11 mouse cellular contexts compared by ENCODE assay signal in genomic region chr2:113368379-113368778, GRCm38 (mm10).
"Had no signal": no experiment of that assay in that cellular context is flagged by ENCODE, and none has a peak within 500 bp of the region (broad histone marks: within the 10 kb centered on the region; RNA-seq: fewer than 3 reads in every experiment).

No protein-coding gene starts in this region.

- H3K27ac ChIP-seq: limb, embryonic 12.5 days; liver, embryonic 14.5 days; midbrain, embryonic 13.5 days; stomach, postnatal 0 days had no signal

- H3K9ac ChIP-seq: limb, embryonic 12.5 days; liver, embryonic 14.5 days; midbrain, embryonic 13.5 days had no signal

- H3K4me3 ChIP-seq: limb, embryonic 12.5 days; midbrain, embryonic 13.5 days had no signal

- H3K4me1 ChIP-seq: limb, embryonic 12.5 days had no signal

- H3K36me3 ChIP-seq: limb, embryonic 12.5 days; midbrain, embryonic 13.5 days had no signal

- ATAC-seq: intestine, embryonic 16.5 days; lung, postnatal 0 days; midbrain, embryonic 13.5 days had no signal

- H3K27me3 ChIP-seq: limb, embryonic 12.5 days; midbrain, embryonic 13.5 days had no signal

- H3K4me2 ChIP-seq: limb, embryonic 12.5 days; midbrain, embryonic 13.5 days had no signal

- H3K9me3 ChIP-seq: limb, embryonic 12.5 days; midbrain, embryonic 13.5 days had no signal

- DNase-seq: layer of hippocampus, postnatal 36 days; liver; lung, adult 2 months; lung, postnatal 36 days; thymus, postnatal 14 days had no signal
